Mouse (Mus musculus) right cerebral cortex, postnatal 4 days (tissue): ENCODE results near the gene Sp7.
"Not testable (repeated sequence)": the region's sequence is repeated elsewhere in the genome, so short reads cannot be mapped to it uniquely, and the experiment has no call there.

Experiments
- DNase-seq: peaks from one replicate; pipeline ENCODE4 v3.0.0-alpha.2; 2022

Gene Sp7

GRCm38 (mm10) chr15:102336946-102337345 lies 30.0 kb downstream of the Sp7 start:
- DNase-seq = no peak

DNA sequence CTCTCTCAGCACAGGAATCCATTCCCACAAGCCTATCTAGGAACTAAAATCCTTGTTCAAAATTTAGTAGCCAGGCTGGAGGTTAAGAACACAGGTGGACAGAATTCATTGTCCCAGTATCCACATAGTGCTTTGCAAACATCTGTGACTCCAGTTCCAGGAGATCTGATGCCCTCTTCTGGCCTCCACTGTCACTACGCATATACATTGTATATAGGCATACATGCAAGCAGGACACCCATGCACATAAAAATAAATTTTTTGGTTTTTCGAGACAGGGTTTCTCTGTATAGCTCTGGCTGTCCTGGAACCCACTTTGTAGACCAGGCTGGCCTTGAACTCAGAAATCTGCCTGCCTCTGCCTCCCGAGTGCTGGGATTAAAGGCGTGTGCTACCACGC lies 31.1 kb downstream of the Sp7 start:
- not testable (repeated sequence) for DNase-seq

DNA sequence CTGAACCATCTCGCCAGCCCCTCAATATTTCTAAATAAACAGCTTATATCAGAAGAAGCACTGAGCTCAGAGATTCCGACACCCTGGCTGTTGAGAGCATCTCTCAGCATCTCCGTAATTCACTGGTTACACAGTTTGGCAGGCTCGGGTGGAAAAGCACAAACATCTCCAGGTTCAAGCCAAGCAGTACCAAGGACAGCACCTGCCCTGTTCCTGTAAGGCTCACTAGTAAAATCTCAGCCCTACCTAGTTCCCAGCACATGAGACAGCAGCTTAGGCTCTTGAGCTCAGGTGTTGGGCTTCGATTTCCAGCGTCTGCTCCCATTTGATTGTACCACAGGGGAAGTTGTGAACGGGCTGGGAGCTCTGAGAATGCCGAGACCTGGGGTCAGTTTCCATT lies 31.7 kb downstream of the Sp7 start:
- DNase-seq = no peak

GRCm38 (mm10) chr15:102331610-102332015 lies 35.4 kb downstream of the Sp7 start, which contains the start of gene Myg1:
Myg1 (plus strand) TSS chr15:102331709.
- peak; percentile 75 for DNase-seq

GRCm38 (mm10) chr15:102326892-102327291 lies 40.1 kb downstream of the Sp7 start:
- DNase-seq = no peak

- peak; percentile 86 for DNase-seq
Measured at GRCm38 (mm10) chr15:102326022-102326576, 40.9 kb downstream of the Sp7 start, which contains the start of gene Pfdn5. Pfdn5 (plus strand) TSS chr15:102326116.

DNA sequence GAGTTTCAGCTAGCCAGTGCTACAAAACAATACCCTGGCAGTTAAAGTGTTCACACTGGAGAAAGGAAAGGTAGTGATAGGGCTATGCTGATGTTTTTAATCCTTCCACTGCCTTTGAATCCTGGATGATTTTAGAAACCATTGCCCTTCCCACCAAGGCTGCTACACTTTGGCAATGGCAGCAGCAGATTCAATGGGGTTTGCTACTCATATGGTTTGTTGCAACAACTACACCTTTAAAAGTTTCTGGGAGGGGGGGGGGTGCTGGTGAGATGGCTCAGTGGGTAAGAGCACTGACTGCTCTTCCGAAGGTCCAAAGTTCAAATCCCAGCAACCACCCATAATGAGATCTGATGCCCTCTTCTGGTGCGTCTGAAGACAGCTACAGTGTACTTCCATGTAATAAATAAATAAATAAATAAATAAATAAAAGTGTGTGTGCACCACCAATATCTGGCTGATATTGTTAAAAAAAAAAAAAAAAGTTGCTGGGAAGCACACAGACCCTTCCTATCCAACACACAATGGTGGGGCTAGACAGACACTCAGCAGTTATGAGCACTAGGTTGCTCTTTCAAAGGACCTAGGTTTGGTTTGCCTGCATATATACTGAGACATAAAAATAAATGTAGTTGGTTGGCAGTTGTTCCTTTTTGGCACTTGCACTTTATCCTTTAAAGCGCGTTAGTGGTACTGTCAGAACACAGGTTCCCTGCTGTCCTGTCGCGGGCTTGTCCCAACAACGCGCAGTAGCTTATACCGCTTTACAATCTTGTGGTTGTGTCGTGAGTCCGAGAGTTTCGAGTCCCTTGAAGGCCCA lies 42.1 kb downstream of the Sp7 start:
- no peak for DNase-seq

DNA sequence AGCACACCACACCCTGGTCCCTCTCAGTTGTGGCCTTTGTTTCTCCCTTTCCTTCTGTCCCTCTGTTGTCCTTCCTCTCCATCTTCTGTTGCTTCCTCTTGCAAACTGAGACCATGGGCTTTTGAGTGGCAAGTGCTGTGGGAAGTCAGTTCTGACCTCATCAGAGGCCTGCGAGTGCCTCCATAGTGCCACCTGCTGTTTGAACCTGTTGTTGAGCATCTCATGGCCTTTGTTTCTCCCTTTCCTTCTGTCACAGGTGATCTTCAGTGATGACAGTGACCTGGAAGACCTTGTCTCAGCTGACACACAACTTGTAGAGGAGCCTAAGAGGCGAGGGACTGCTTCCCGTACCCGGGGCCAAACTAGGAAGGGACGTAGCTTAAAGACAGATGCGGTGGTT lies 50.7 kb downstream of the Sp7 start:
- peak; percentile 42 for DNase-seq

DNA sequence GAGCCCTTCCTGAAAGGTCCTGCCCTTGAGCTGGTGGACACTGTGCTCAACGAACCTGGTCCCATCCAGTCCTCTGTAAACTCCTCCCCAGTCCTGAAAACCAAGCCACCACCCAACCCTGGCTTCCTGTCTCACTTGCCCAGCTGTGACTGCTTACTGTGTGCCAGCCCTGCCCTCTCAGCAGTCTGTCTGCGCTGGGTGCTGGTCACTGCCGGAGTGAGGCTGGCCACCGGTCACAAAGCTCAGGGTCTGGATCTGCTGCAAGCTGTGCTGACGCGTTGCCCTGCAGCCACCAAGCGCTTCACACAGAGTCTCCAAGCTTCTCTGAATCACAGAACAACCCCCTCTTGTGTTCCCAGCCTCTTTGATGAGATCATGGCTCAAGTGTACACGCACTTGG lies 51.7 kb downstream of the Sp7 start:
- no peak for DNase-seq

DNA sequence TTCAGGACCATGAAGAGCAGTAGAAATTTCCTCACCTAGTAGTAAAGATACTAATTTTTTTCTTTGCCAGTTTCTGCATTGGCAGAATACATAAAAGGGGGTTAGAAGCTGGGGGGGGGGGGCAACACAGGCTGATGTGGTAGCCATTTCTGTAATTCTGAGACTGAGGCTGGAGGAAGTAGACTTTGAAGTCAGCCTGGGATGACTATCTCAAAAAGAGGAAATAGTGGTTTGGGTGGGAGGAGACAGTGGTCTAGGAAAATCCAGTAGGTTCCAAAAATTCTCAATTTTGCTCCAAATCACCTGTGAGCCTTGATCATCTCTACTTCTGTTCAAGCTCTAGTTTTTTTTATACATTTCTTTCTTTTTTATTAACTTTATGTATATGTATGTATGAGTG lies 55.5 kb downstream of the Sp7 start:
- DNase-seq = no peak

DNA sequence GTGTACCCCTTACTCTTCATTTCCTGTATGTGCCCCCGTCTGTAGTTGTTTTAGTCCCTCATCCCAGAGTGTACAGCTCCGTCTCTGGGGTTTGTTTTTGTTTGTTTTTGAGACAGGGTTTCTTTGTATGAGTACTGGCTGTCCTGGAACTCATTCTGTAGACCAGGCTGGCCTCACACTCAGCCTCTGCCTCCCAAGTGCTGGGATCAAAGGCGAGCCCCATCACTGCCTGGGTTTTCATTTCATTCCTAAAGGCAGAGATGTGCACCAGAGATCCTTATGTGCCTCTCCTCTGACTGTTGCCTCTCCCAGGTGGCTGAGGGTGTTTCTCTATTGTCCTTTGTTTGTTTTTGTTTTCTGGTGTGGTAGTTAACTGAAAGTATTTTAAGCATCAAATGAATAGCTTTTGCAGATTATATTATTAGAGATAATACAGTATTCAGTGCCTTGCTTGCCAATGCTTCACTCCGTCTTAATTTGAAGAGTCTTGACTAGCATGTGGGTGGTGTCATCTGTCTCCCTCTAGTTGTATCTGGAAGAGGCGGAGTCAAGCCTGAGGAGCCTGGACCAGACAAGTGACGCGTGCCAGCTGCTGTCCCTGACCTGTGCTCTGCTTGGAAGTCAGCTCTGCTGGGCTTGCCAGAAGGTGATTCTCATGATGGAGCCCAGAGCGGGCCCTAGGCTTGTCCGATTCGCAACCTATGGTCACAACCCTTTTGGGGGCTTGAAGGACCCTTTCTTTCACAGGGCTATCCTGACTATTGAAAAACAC lies 56.7 kb downstream of the Sp7 start:
- DNase-seq = no peak

GRCm38 (mm10) chr15:102308717-102309116 lies 58.3 kb downstream of the Sp7 start:
- no peak for DNase-seq
